Mouse (Mus musculus): ENCODE data around the gene Fbrsl1. TPM values are rescaled to one million over a fixed set of nuclear protein-coding genes. Genes with fewer than 3 reads are reported as not detected.

The Fbrsl1 gene
- total and polyA plus RNA-seq, 2 experiments from 2014 or later: 18.8 to 41.1 TPM

- no peak for ATAC-seq
- no peaks in the 10 kb centered on the region for H3K36me3 ChIP-seq (ENCODE audit: insufficient read depth, low read length)
- H3K4me2 ChIP-seq (ENCODE audit: low read depth, low read length): no peak overlapping the region
- H3K9ac ChIP-seq (replicated peaks; ENCODE audit: low read length): no peak overlapping the region
- no peak overlapping the region for H3K4me3 ChIP-seq (ENCODE audit: low read length)
- DNase-seq (ENCODE audit: low spot score): no peak
- H3K4me1 ChIP-seq (ENCODE audit: insufficient read depth, low read length): no peaks in the 10 kb centered on the region; the same call in 1 of the 2 replicates
- H3K27ac ChIP-seq: no peak overlapping the region
- no peak for TF ChIP-seq CTCF (IDR thresholded peaks at IDR 0.05; ENCODE audit: low read depth)
- no peaks in the 10 kb centered on the region for H3K27me3 ChIP-seq (ENCODE audit: insufficient read depth, low read length)
- H3K9me3 ChIP-seq (ENCODE audit: low read length): no peaks in the 10 kb centered on the region
- 63% methylated on average over 1 of the region's 1 CpGs for WGBS
Measured at GRCm38 (mm10) chr5:110487943-110488342, 39.6 kb upstream of the Fbrsl1 start.

- H3K4me1 ChIP-seq (ENCODE audit: insufficient read depth, low read length): no peaks in the 10 kb centered on the region; the same call in 1 of the 2 replicates
- H3K36me3 ChIP-seq (ENCODE audit: insufficient read depth, low read length): no peaks in the 10 kb centered on the region
- 13% methylated on average over 5 of the region's 5 CpGs for WGBS
- ATAC-seq (peak; percentile 79), DNase-seq (ENCODE audit: low spot score) (peak; percentile 48)
- no peak for TF ChIP-seq CTCF (IDR thresholded peaks at IDR 0.05; ENCODE audit: low read depth)
- no peak overlapping the region for H3K9ac ChIP-seq (replicated peaks; ENCODE audit: low read length)
- H3K27ac ChIP-seq: no peak overlapping the region
- H3K4me2 ChIP-seq (ENCODE audit: low read depth, low read length): no peak overlapping the region
- H3K27me3 ChIP-seq (ENCODE audit: insufficient read depth, low read length): no peaks in the 10 kb centered on the region
- H3K4me3 ChIP-seq (ENCODE audit: low read length): no peak overlapping the region
- H3K9me3 ChIP-seq (ENCODE audit: low read length): no peaks in the 10 kb centered on the region
Measured at GRCm38 (mm10) chr5:110486674-110487334, 38.5 kb upstream of the Fbrsl1 start.

GRCm38 (mm10) chr5:110484711-110485110, 36.4 kb upstream of the Fbrsl1 start:
- no peaks in the 10 kb centered on the region; the same call in 1 of the 2 replicates for H3K4me1 ChIP-seq (ENCODE audit: insufficient read depth, low read length)
- 88% methylated on average over 3 of the region's 3 CpGs for WGBS
- no peak for DNase-seq (ENCODE audit: low spot score)
- H3K27me3 ChIP-seq (ENCODE audit: insufficient read depth, low read length): no peaks in the 10 kb centered on the region; the same call in 1 of the 2 replicates
- H3K27ac ChIP-seq: no peak overlapping the region
- H3K9ac ChIP-seq (replicated peaks; ENCODE audit: low read length): no peak overlapping the region
- H3K4me2 ChIP-seq (ENCODE audit: low read depth, low read length): no peak overlapping the region
- H3K4me3 ChIP-seq (ENCODE audit: low read length): no peak overlapping the region
- no peaks in the 10 kb centered on the region for H3K36me3 ChIP-seq (ENCODE audit: insufficient read depth, low read length)
- no peak for ATAC-seq
- TF ChIP-seq CTCF (IDR thresholded peaks at IDR 0.05; ENCODE audit: low read depth): no peak
- H3K9me3 ChIP-seq (ENCODE audit: low read length): no peaks in the 10 kb centered on the region

GRCm38 (mm10) chr5:110479228-110479627, 30.9 kb upstream of the Fbrsl1 start:
- TF ChIP-seq CTCF (IDR thresholded peaks at IDR 0.05; ENCODE audit: low read depth): no peak
- DNase-seq (ENCODE audit: low spot score): no peak
- H3K9ac ChIP-seq (replicated peaks; ENCODE audit: low read length): no peak overlapping the region
- H3K36me3 ChIP-seq (ENCODE audit: insufficient read depth, low read length): no peaks in the 10 kb centered on the region
- H3K4me3 ChIP-seq (ENCODE audit: low read length): no peak overlapping the region
- H3K27me3 ChIP-seq (ENCODE audit: insufficient read depth, low read length): no peaks in the 10 kb centered on the region; the same call in 1 of the 2 replicates
- no peaks in the 10 kb centered on the region for H3K9me3 ChIP-seq (ENCODE audit: low read length)
- H3K27ac ChIP-seq: no peak overlapping the region
- WGBS: 84% methylated on average over 8 of the region's 8 CpGs
- ATAC-seq: no peak
- no peak overlapping the region for H3K4me2 ChIP-seq (ENCODE audit: low read depth, low read length)
- no peaks in the 10 kb centered on the region for H3K4me1 ChIP-seq (ENCODE audit: insufficient read depth, low read length)

- ATAC-seq: no peak
Measured at GRCm38 (mm10) chr5:110474156-110474555, 25.9 kb upstream of the Fbrsl1 start.

GRCm38 (mm10) chr5:110472834-110473233, 24.5 kb upstream of the Fbrsl1 start:
- DNase-seq (ENCODE audit: low spot score) (no peak), ATAC-seq (no peak)
- Histone ChIP-seq H3K4me2 (ENCODE audit: low read depth, low read length) (no peak overlapping the region), H3K9me3 (ENCODE audit: low read length) (no peaks in the 10 kb centered on the region), H3K27ac (no peak overlapping the region), H3K36me3 (ENCODE audit: insufficient read depth, low read length) (no peaks in the 10 kb centered on the region), H3K9ac (replicated peaks; ENCODE audit: low read length) (no peak overlapping the region), H3K27me3 (ENCODE audit: insufficient read depth, low read length) (no peaks in the 10 kb centered on the region), H3K4me3 (ENCODE audit: low read length) (no peak overlapping the region), H3K4me1 (ENCODE audit: insufficient read depth, low read length) (peaks cover 13% of the 10 kb centered on the region)
- 14% methylated on average over 1 of the region's 1 CpGs for WGBS
- TF ChIP-seq CTCF (IDR thresholded peaks at IDR 0.05; ENCODE audit: low read depth): no peak

More at GRCm38 (mm10) chr5:110474156-110474555, 25.9 kb upstream of the Fbrsl1 start:
- peaks cover 7% of the 10 kb centered on the region; the same call in 1 of the 2 replicates for H3K4me1 ChIP-seq (ENCODE audit: insufficient read depth, low read length)
- no peak overlapping the region for H3K9ac ChIP-seq (replicated peaks; ENCODE audit: low read length)
- TF ChIP-seq CTCF (IDR thresholded peaks at IDR 0.05; ENCODE audit: low read depth): no peak
- 66% methylated on average over 11 of the region's 11 CpGs for WGBS
- H3K4me2 ChIP-seq (ENCODE audit: low read depth, low read length): no peak overlapping the region
- H3K9me3 ChIP-seq (ENCODE audit: low read length): no peaks in the 10 kb centered on the region
- no peaks in the 10 kb centered on the region for H3K27me3 ChIP-seq (ENCODE audit: insufficient read depth, low read length)
- DNase-seq (ENCODE audit: low spot score): no peak
- no peak overlapping the region for H3K27ac ChIP-seq
- H3K4me3 ChIP-seq (ENCODE audit: low read length): no peak overlapping the region
- H3K36me3 ChIP-seq (ENCODE audit: insufficient read depth, low read length): no peaks in the 10 kb centered on the region

- no peak overlapping the region for H3K27ac ChIP-seq
- TF ChIP-seq CTCF (IDR thresholded peaks at IDR 0.05; ENCODE audit: low read depth): no peak
- H3K27me3 ChIP-seq (ENCODE audit: insufficient read depth, low read length): no peaks in the 10 kb centered on the region
- H3K4me2 ChIP-seq (ENCODE audit: low read depth, low read length): no peak overlapping the region
- no peak overlapping the region for H3K4me3 ChIP-seq (ENCODE audit: low read length)
- DNase-seq (ENCODE audit: low spot score): peak; percentile 46
- H3K9ac ChIP-seq (replicated peaks; ENCODE audit: low read length): no peak overlapping the region
- no peaks in the 10 kb centered on the region for H3K9me3 ChIP-seq (ENCODE audit: low read length)
- WGBS: 22% methylated on average over 5 of the region's 5 CpGs
- peak; percentile 57; the same call in 1 of the 2 replicates for ATAC-seq
- no peaks in the 10 kb centered on the region for H3K36me3 ChIP-seq (ENCODE audit: insufficient read depth, low read length)
- peaks cover 16% of the 10 kb centered on the region for H3K4me1 ChIP-seq (ENCODE audit: insufficient read depth, low read length)
Measured at GRCm38 (mm10) chr5:110471981-110472476, 23.7 kb upstream of the Fbrsl1 start.
